Mouse (Mus musculus) cerebral cortex, adult 2 months (tissue): ENCODE results near the gene Ldhc.

Experiments
- WGBS: fragments of 180-500 bp; shearing (Covaris S2); methylation state at CpG from one replicate; pipeline ENCODE4 v1.1.7; 2018; 5-methylcytosine and 5-hydroxymethylcytosine counted together

The Ldhc gene

DNA sequence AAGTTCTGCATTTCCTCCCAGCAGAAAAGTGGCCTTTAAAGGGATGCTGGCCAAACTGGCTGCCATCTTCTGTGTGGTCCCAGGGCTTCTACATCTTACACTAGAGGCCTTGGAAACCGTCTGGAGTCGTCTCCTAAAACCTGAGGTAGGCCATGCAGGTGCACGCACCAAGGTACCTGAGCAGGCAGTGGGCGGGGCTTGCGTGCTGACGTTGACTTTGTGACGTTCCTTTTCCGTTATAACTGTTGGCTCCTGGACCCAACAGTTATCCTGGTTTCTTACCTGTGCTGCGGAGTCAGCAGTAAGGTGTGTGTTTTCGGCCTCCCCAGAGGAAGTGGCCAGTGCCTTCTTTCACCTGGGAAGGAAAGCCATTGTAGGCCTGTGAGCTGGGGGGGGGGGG, at the start of gene Ldhc:
Gene Ldhc (plus strand): TSS at position 208 of the 400 bp plus-strand sequence.
- WGBS = 60% methylated on average over 10 of the region's 10 CpGs

- 92% methylated on average over 4 of the region's 4 CpGs for WGBS
These were observed 47.0 kb upstream of the Ldhc start for GRCm38 (mm10) chr7:46814012-46814411.

GRCm38 (mm10) chr7:46820876-46821632, 39.9 kb upstream of the Ldhc start:
- 77% methylated on average over 15 of the region's 15 CpGs for WGBS

DNA sequence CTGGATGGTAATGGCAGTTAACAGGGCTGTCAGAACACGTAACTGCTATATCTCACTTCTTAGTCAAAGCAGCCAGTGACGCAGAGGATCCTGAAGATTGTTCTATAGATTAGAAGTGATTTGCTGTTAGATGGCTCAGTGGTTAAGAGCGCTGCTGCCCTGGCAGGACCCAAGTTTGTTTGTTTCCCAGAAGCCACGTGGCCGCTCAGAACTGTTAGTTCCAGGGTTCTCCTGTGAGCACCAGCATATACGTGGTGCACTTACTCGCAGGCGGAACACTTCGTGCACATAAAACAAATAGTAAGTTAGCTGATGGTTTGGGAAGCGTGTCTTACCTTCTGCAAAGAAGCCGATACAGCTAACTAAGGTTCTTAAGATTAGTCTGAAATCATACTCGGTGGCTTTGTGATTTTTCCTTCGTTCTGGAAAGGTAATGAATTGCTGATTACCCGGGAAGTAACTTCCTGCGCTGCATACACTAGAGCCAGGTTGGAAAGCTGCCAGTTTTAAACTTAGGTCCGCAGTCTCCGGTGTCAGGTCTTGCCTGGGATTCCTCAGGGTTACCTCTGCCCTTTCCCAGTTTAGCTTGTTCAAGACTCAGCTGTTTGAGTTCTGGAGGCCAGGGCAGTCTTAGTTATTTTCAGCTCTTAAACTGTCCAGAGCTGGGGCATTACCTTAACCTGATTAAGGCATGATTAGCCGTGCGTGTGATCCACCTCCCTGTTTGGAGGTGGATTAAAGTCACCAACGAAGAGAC, 33.8 kb upstream of the Ldhc start:
- 71% methylated on average over 20 of the region's 20 CpGs for WGBS

DNA sequence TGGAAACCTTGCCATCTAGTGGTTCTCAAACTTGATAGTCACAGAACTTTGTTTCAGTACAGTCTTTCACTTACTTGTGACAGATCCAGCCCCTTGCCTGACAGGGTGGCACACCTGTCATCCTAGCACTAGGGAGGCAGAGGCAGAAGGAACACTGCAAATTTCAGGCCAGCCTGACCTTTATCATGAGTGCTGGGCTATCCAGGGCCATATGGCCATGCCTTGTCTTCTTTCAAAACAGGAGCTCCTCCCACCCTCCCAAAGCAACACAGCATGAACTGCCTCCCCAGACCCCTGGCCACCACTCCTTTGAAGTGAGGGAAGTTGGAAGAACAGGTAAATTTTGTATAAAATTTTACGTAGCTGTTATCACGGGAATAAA, 33.2 kb upstream of the Ldhc start:
- 91% methylated on average over 2 of the region's 2 CpGs for WGBS

DNA sequence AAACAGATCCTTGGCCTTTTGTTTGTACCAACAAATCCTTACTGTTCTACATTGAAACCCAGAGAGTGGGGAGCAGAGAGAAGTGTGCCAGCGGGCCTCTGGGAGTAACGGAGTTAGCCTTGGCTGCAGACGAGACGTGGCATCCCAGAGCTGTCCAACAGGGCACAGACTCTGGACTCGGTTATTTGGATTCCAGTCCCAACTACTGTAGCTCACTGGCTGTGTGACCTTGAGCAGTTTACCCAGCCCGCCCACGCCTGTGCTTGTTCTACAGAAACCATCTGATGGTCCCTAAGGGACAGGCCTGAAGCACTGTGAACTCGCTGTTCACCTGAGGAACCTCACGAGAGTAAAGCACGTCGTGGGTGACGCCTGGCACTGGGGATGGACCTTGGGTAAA, 31.1 kb upstream of the Ldhc start:
- WGBS = 84% methylated on average over 12 of the region's 12 CpGs

DNA sequence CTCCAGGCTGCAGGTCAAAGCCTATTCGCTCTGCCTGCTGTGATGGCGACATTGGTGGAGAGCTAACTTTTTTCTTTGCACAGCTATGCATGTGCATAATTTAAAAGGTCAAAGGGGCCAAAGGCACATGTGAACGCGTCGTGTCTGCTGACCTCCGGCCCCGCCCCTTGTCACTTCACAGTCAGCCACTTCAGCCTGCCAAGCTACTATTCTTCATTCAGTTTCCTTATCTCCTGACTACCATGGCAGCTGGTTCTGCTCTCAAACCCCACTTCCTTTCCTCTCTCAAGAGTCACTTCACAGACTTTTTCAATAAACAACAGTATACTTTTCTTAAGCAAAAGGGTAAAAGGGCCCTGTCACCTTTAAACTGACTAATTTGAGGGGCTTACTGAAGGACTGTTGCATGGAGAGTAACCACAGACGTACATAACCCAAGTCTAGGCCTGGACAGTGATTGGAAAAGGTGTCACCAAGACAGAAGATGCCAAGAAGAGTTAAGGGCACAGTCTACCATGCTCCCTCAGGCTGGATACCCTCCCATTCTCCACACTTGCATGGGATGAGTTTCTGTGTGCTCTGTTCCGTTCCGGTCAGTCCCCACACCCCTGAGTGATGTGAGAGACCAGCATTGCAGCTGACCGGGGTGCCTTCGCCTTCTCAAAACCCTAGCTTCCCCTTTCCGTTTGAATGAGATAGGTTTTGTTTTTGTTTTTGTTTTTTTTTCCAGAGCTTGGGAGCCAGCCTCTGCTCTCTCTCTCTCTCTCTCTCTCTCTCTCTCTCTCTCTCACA, 30.0 kb upstream of the Ldhc start:
- WGBS = 78% methylated on average over 13 of the region's 13 CpGs

- WGBS = 89% methylated on average over 8 of the region's 8 CpGs
These were observed 29.3 kb upstream of the Ldhc start for GRCm38 (mm10) chr7:46831693-46832092.

DNA sequence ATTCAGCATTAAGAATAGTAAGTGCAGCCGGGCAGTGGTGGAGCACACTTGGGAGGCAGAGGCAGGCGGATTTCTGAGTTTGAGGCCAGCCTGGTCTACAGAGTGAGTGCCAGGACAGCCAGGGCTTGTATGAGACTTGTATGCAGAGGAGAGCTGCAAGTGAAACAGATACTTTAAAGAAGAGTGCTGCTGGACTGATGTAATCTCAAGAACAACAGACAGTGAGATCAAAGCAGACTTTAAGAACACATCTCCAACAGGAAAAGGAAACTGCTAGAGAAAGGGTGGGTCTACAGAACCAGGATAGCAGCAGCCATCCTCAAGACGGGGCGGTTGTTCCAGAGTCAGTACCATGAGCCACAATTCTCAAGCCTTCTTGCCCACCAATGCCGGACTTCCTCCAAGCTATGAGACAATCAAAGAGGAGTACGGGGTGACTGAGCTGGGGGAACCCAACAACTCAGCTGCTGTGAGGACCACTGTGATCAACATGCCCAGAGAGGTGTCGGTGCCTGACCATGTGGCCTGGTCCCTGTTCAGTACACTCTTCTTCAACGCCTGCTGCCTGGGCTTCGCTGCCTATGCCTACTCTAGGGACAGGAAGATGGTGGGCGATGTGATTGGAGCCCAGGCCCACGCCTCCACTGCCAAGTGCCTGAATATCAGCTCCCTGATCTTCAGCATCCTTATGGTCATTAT, 28.7 kb upstream of the Ldhc start:
- WGBS = 95% methylated on average over 11 of the region's 11 CpGs

GRCm38 (mm10) chr7:46833266-46833665, 27.7 kb upstream of the Ldhc start:
- 81% methylated on average over 6 of the region's 6 CpGs for WGBS

DNA sequence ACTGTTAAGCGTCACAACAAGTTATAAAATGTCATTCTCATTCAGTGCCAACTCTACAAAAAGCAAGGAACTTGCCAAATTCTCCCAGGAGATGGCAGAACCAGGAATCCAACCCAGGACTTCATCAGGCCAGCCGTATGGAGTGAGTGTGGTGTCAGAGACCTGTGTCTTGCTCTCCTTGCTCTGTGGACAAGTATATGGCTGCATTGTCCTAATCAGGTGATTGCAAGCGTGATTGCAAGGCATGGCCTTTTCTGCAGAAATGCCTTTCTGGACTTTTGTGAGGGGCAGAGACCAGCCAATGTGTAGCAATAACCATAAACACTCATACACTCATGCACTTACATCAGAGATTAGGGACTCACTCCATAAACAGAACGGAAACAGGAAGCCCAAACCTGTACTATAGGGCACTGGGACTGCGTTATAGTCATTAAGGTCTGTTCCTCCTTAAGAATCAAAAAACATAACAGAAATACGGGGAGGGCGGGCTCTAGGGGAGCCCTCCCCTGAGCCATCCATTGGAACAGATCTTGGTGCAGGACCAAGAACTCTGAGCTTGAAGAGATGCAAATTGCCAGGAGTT, 27.2 kb upstream of the Ldhc start:
- WGBS = 91% methylated on average over 7 of the region's 7 CpGs

DNA sequence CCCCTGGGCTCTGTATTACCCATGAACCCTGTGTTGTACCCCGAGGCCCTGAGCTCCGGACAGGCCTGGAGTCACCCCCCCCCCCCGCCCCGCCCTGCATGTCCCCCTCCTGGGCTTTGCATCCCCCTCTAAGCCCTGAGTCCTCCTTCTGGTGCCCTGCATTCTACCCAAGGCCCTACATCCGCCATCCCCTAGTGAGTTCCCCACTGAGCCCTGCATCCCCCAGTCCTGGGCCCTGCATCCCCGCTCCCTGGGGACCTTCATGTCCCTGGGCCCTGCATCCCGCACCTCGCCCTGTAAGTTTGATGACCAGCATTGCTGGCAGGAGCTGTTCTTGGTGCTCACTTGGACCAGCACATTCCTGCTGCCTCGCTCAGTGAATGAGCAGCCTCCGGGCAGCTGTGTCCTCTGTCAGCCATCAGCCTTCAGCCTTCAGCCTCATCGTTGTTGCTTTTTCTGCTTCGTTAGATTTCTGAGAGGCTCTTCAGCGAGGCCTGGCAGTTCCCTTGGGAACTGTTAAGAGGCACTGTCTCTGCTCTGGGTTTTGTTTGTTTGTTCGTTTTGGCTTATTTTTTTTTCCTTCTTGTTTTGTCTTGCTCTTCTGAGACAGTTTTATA, 25.9 kb upstream of the Ldhc start:
- WGBS = 61% methylated on average over 14 of the region's 14 CpGs

DNA sequence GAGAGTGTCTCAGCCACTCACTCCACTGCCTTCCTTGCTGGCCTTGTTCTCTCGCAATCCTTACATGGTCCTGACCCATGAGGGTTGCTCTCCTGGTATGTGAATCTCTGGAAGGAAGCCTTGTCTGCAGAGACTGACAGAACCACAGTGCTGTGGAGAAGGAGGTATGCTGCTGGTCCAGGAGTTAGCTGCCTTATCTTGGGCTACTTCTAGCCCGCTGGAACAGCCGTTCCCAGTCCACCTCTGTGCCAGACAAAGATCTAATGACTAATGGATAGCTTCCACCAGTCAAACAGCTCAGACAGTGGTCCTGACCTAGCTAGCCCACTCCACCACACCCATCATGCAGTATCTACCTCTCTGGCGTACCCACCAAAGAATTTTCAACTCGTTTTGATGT, 24.6 kb upstream of the Ldhc start:
- WGBS = 96% methylated on average over 5 of the region's 5 CpGs

- WGBS = 68% methylated on average over 5 of the region's 5 CpGs
These were observed 23.9 kb upstream of the Ldhc start for GRCm38 (mm10) chr7:46837073-46837472.

DNA sequence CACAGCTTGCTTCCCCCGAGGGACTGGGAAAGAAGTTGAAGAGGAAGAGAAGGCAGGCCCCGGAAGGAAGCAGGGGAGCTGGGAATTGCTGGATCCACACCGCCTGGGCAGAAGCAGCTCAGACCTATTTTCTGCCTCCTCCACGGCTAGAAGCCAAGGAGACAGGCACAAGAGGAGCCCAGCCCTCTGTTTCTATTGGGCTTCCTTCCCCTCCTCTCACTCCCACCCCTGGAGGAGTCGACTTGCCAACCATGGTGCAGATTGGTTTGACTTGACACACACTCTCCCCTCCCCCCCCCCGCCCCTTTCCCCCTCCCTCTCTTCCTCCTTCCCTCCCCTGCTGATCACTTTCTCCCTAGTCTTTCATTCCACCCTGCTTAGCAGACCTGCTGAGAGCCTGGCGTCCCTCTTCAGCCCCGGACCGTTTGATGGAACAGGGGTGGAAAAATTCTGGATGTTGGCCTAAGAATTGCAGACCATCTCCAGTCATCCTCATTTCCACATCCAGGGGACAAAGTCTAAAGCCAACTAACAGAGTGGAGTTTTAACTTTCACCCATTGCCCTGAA, 22.8 kb upstream of the Ldhc start:
- 11% methylated on average over 9 of the region's 9 CpGs for WGBS

- WGBS = 3% methylated on average over 8 of the region's 8 CpGs
These were observed 22.1 kb upstream of the Ldhc start for GRCm38 (mm10) chr7:46838891-46839302.

DNA sequence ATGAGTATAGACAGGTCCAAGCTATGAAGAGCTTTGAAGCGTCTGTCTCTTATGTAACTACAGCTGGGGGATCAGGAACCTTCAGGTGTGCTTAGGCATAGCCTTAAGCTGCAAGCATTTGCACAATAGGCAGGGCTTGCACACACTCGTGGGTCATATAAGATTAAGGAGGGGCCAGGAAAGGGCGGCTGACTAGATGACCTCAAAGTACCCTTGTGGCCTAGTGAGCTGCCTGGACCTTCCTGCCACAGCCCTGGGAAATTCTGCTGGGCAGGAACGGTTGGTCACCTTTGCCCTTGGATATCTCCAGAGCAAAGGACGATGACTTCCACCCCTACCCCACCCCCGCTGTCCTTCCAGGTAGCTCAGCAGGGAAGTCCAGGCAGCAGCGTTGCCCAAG, 21.6 kb upstream of the Ldhc start:
- WGBS = 43% methylated on average over 7 of the region's 7 CpGs

DNA sequence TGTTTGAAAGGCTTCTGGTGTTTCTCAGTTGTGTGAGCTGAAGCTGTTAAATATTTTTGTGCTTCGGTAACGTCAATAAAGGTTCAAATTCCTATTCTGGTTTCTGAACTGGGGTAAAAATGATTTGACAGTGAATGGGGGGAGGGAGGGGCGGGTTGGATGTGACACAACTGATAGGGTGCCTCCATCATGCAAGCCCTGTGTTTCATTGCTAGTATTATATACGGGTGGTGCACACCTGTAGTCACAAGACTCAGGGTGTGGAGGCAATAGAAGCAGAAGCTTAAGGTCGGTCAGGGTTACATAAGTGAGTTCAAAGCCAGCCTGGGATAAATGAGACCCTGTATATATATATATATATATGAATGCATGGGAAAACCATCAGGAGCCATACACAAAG, 21.1 kb upstream of the Ldhc start:
- WGBS = 80% methylated on average over 5 of the region's 5 CpGs

GRCm38 (mm10) chr7:46840326-46840725, 20.7 kb upstream of the Ldhc start:
- 76% methylated on average over 4 of the region's 4 CpGs for WGBS

DNA sequence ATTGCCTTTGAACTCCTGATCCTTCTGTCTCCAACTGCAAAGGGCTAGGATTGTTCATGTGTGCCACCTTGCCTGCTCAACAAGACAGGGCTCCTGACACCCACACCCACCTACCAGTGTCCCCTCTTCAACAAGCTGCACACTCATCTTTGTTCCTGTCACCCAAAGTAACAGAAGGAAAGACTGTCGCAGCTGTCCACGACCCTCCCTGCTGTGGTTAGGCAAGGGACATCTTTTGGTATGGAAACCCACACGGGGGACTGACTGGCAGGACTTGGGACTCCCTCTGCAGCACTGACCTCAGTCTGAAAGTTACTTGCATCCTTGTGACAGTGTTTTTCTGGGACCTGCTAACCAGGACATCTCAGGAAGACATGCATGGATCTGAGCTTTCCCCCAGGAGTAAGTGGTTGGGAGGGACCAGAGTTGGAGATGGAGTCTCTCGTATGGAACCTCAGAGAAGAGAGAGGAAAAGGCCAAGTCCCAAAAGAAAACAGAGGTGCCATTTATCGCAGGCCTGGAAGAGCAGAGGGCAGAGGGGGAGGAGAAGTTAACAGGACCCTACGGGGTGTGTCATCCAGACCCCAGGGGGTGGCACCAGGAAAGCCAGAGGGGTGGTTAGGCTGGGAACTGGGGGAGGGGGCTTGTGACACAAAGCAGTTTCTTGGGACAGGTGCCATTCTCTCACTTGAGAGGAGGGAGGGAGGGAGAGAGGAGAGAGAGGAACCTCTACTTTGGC, 20.0 kb upstream of the Ldhc start, which contains the start of gene Ldha:
Gene Ldha (plus strand): TSS at position 689 of the 739 bp plus-strand sequence.
- WGBS = 62% methylated on average over 6 of the region's 6 CpGs
